ENCODE assay signal across 8 mouse cellular contexts in the genomic region with DNA sequence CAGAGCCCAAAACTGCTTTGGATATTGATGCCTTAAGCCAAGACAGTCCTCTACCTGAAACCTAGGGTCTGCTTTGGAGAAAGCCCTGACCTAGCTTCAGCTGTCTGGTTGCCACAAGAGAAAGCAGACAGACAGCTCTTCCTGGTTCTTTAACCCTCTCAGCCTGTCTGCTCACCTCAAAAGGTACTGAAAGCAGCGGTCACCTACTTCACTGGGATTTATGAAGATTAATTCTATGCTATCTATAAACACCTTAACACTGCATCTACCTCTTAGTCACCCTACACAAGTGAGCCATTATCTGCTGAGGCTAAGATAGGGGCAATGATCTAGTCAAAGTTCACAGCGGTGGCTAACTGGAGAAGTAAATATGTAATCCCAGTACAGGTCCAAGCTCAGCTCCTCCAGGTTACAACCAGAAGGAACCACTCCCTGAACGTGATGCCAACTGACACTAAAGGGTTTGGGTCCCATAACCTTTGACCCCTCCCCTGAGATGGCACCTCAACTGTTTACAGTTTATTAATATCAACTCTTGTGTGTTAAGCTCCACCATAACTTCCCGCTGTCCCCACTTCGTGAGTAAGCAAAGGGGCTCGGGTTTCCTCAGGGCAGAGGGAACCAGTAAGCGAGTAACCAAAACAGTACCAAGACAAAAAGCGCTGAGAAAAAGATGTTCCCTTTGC. TPM values are rescaled to one million over a fixed set of nuclear protein-coding genes. Genes with fewer than 3 reads are reported as not detected.
DNase-seq lines count a peak whose midpoint lies in the region; ATAC-seq and TF ChIP-seq lines count a peak whose summit lies in the region.

No protein-coding gene starts in this region.

- peaks cover 22% of the 10 kb centered on the region for H3K4me1 ChIP-seq in heart, postnatal 0 days (ENCODE audit: control insufficient read depth, insufficient read depth)
- peaks cover 30% of the 10 kb centered on the region for H3K4me1 ChIP-seq in limb, embryonic 12.5 days (replicated peaks)
- peaks cover 17% of the 10 kb centered on the region for H3K4me1 ChIP-seq in neural tube, embryonic 14.5 days (ENCODE audit: control insufficient read depth, insufficient read depth, low read length)

- no peaks in the 10 kb centered on the region for H3K27me3 ChIP-seq in heart, postnatal 0 days (ENCODE audit: control insufficient read depth, insufficient read depth, low read length)
- no peaks in the 10 kb centered on the region for H3K27me3 ChIP-seq in limb, embryonic 12.5 days
- no peaks in the 10 kb centered on the region; the same call in 1 of the 2 replicates for H3K27me3 ChIP-seq in neural tube, embryonic 14.5 days (ENCODE audit: control insufficient read depth, insufficient read depth, low read length)

- H3K4me2 ChIP-seq in heart, postnatal 0 days (ENCODE audit: low read depth, low read length) = peak overlapping the region; percentile 87
- peak overlapping the region; percentile 93 for H3K4me2 ChIP-seq in limb, embryonic 12.5 days
- peak overlapping the region; percentile 97 for H3K4me2 ChIP-seq in neural tube, embryonic 14.5 days (ENCODE audit: low read depth, low read length)

- no peaks in the 10 kb centered on the region for H3K9me3 ChIP-seq in heart, postnatal 0 days (replicated peaks; ENCODE audit: control insufficient read depth, low read length)
- no peaks in the 10 kb centered on the region for H3K9me3 ChIP-seq in limb, embryonic 12.5 days
- no peaks in the 10 kb centered on the region for H3K9me3 ChIP-seq in neural tube, embryonic 14.5 days (ENCODE audit: control insufficient read depth, low read length)

- ATAC-seq in heart, postnatal 0 days (ENCODE audit: insufficient read depth, low read depth) = no peak
- ATAC-seq in limb, embryonic 12.5 days (ENCODE audit: insufficient number of reproducible peaks, insufficient read depth, low FRiP score, low TSS enrichment, low read depth) = no peak
- no peak for ATAC-seq in neural tube, embryonic 14.5 days (ENCODE audit: low read depth)

- peak overlapping the region; percentile 69 for H3K4me3 ChIP-seq in heart, postnatal 0 days (ENCODE audit: low read depth, low read length)
- H3K4me3 ChIP-seq in limb, embryonic 12.5 days (replicated peaks) = peak overlapping the region; percentile 80
- H3K4me3 ChIP-seq in neural tube, embryonic 14.5 days (ENCODE audit: low read depth, low read length) = peak overlapping the region; percentile 67

- WGBS in heart, postnatal 0 days = 23% methylated on average over 8 of the region's 8 CpGs
- 20% methylated on average over 8 of the region's 8 CpGs for WGBS in limb, embryonic 12.5 days
- WGBS in neural tube, embryonic 14.5 days = 30% methylated on average over 8 of the region's 8 CpGs

- no peak for TF ChIP-seq EP300 in heart, postnatal 0 days (IDR thresholded peaks at IDR 0.05; ENCODE audit: low read depth)

- H3K9ac ChIP-seq in heart, postnatal 0 days (replicated peaks; ENCODE audit: low read depth, low read length) = peak overlapping the region; percentile 85
- peak overlapping the region; percentile 89 for H3K9ac ChIP-seq in limb, embryonic 12.5 days (replicated peaks)
- peak overlapping the region; percentile 85 for H3K9ac ChIP-seq in neural tube, embryonic 14.5 days (replicated peaks; ENCODE audit: low read depth, low read length)

- H3K27ac ChIP-seq in heart, postnatal 0 days (ENCODE audit: low read depth) = peak overlapping the region; percentile 100
- H3K27ac ChIP-seq in limb, embryonic 12.5 days = peak overlapping the region; percentile 93; the same call in 1 of the 2 replicates
- H3K27ac ChIP-seq in neural tube, embryonic 14.5 days (ENCODE audit: low read depth, low read length) = peak overlapping the region; percentile 95

- TF ChIP-seq CTCF in heart, postnatal 0 days (IDR thresholded peaks at IDR 0.05; ENCODE audit: low read depth) = no peak

- DNase-seq in cerebellum, adult 11 months = peak; percentile 30
- no peak for DNase-seq in cerebellum, postnatal 14 days
- peak; percentile 59 for DNase-seq in adipocyte (ENCODE audit: low spot score)
- DNase-seq in heart, postnatal 0 days (ENCODE audit: low spot score) = peak; percentile 18
- no peak for DNase-seq in natural killer cell, adult 2 months (ENCODE audit: low spot score in 2 of 2)
- no peak for DNase-seq in layer of hippocampus, postnatal 10 days (ENCODE audit: low spot score in 2 of 2)

- H3K36me3 ChIP-seq in heart, postnatal 0 days (replicated peaks; ENCODE audit: control insufficient read depth, insufficient read depth, low read length) = peaks cover 30% of the 10 kb centered on the region
- peaks cover 39% of the 10 kb centered on the region for H3K36me3 ChIP-seq in limb, embryonic 12.5 days
- peaks cover 9% of the 10 kb centered on the region for H3K36me3 ChIP-seq in neural tube, embryonic 14.5 days (ENCODE audit: control insufficient read depth, insufficient read depth, low read length)

RNA-seq across cellular contexts. Expression of a gene that starts 1.2 kb away (rescaled TPM):
- 10.8 and 10.9 TPM in 2 replicates for total RNA-seq in heart, postnatal 0 days (2014; rRNA removed; ENCODE audit: low replicate concordance)
- 65.4 and 68.5 TPM in 2 replicates for polyA plus RNA-seq in heart, postnatal 0 days (2015; fragmentation: Nextera tagmentation; extraction: Ambion mirVana)
- 179 and 203 TPM in 2 replicates for polyA plus RNA-seq in limb, embryonic 12.5 days (2016; fragmentation: Nextera tagmentation; extraction: Ambion mirVana)
- 113 and 124 TPM in 2 replicates for polyA plus RNA-seq in neural tube, embryonic 14.5 days (2014; fragmentation: Nextera tagmentation; extraction: Ambion mirVana)
- total RNA-seq in layer of hippocampus, postnatal 10 days (2021) = 100 to 1,000 TPM in 1 of 2 experiments, 10 to 100 TPM in 1; 98.1 to 109 TPM

RNA-seq across cellular contexts. Expression of a gene that starts 1.6 kb away (rescaled TPM):
- 113 and 117 TPM in 2 replicates for total RNA-seq in heart, postnatal 0 days (2014; rRNA removed; ENCODE audit: low replicate concordance)
- 25.4 and 28.0 TPM in 2 replicates for polyA plus RNA-seq in heart, postnatal 0 days (2015; fragmentation: Nextera tagmentation; extraction: Ambion mirVana)
- polyA plus RNA-seq in limb, embryonic 12.5 days (2016; fragmentation: Nextera tagmentation; extraction: Ambion mirVana) = 24.0 and 30.0 TPM in 2 replicates
- 19.4 and 22.7 TPM in 2 replicates for polyA plus RNA-seq in neural tube, embryonic 14.5 days (2014; fragmentation: Nextera tagmentation; extraction: Ambion mirVana)
- total RNA-seq in layer of hippocampus, postnatal 10 days (2021) = 10 to 100 TPM; 19.4 to 23.7 TPM

RNA-seq across cellular contexts. Expression of a gene that starts 43.9 kb away (rescaled TPM):
- total RNA-seq in heart, postnatal 0 days (2014; rRNA removed; ENCODE audit: low replicate concordance) = 0.23 and 2.9 TPM in 2 replicates
- 0.81 and 0.83 TPM in 2 replicates for polyA plus RNA-seq in heart, postnatal 0 days (2015; fragmentation: Nextera tagmentation; extraction: Ambion mirVana)
- 0.93 and 1.3 TPM in 2 replicates for polyA plus RNA-seq in limb, embryonic 12.5 days (2016; fragmentation: Nextera tagmentation; extraction: Ambion mirVana)
- 32.6 and 36.6 TPM in 2 replicates for polyA plus RNA-seq in neural tube, embryonic 14.5 days (2014; fragmentation: Nextera tagmentation; extraction: Ambion mirVana)
- total RNA-seq in layer of hippocampus, postnatal 10 days (2021) = 10 to 100 TPM; 24.0 to 24.7 TPM

RNA-seq across cellular contexts. Expression of a gene that starts 45.2 kb away (rescaled TPM):
- total RNA-seq in heart, postnatal 0 days (2014; rRNA removed; ENCODE audit: low replicate concordance) = 0.81 TPM in 1 of 2 replicates, not detected in the other
- polyA plus RNA-seq in heart, postnatal 0 days (2015; fragmentation: Nextera tagmentation; extraction: Ambion mirVana) = 0.29 and 0.37 TPM in 2 replicates
- polyA plus RNA-seq in limb, embryonic 12.5 days (2016; fragmentation: Nextera tagmentation; extraction: Ambion mirVana) = 0.79 and 0.88 TPM in 2 replicates
- polyA plus RNA-seq in neural tube, embryonic 14.5 days (2014; fragmentation: Nextera tagmentation; extraction: Ambion mirVana) = 0.85 and 1.5 TPM in 2 replicates
- 1 to 10 TPM; 2.7 to 3.7 TPM for total RNA-seq in layer of hippocampus, postnatal 10 days (2021)

Comparison
In these comparisons a context has a peak if more than half of its experiments do, and no peak if none do; other contexts are left out.
1. DNase-seq: peak in cerebellum, adult 11 months (single experiment), adipocyte (single experiment) and heart, postnatal 0 days (single experiment); none in cerebellum, postnatal 14 days (0 of 2), natural killer cell, adult 2 months (0 of 2) and layer of hippocampus, postnatal 10 days (0 of 2).
2. RNA of a gene that starts 43.9 kb away (polyA plus RNA-seq): 32.6 to 36.6 TPM in neural tube, embryonic 14.5 days; 0.93 to 1.3 TPM in limb, embryonic 12.5 days and 0.81 to 0.83 TPM in heart, postnatal 0 days; every median in the first group is over 10 times any median in the second.
3. Peak in every context shown above with its lines, with median percentiles within 50 percentile points of each other: H3K27ac ChIP-seq, H3K4me2 ChIP-seq, H3K4me3 ChIP-seq and H3K9ac ChIP-seq.